Mouse (Mus musculus): ENCODE data around the gene Lpin3. TPM values are rescaled to one million over a fixed set of nuclear protein-coding genes. Genes with fewer than 3 reads are reported as not detected.

Lpin3 gene
- total RNA-seq, 2 experiments from 2014 or later = 3.7 to 5.1 TPM

GRCm38 (mm10) chr2:160883912-160884311 is 3.4 kb downstream of the Lpin3 start:
- intact Hi-C loops (cut with DNase I) = loop anchor here (1.0 to 5.0 kb wide), 3 partner anchors 92 to 286 kb away; no protein-coding TSS in a partner anchor

GRCm38 (mm10) chr2:160884830-160885229 is 4.4 kb downstream of the Lpin3 start:
- no peak for DNase-seq (ENCODE audit: low spot score)
- intact Hi-C loops (cut with DNase I) = loop anchor here (1.0 to 5.0 kb wide), 4 partner anchors 93 to 287 kb away; no protein-coding TSS in a partner anchor

More at GRCm38 (mm10) chr2:160883912-160884311, 3.4 kb downstream of the Lpin3 start:
- peak; percentile 74 for DNase-seq (ENCODE audit: low spot score)

- intact Hi-C loops (cut with DNase I) = loop anchor here (2.0 to 5.0 kb wide), 3 partner anchors 155 to 274 kb away; partner anchors contain the start of gene Plcg1
- DNase-seq (ENCODE audit: low spot score) = no peak
Measured at GRCm38 (mm10) chr2:160886221-160886620, 5.8 kb downstream of the Lpin3 start.

DNA sequence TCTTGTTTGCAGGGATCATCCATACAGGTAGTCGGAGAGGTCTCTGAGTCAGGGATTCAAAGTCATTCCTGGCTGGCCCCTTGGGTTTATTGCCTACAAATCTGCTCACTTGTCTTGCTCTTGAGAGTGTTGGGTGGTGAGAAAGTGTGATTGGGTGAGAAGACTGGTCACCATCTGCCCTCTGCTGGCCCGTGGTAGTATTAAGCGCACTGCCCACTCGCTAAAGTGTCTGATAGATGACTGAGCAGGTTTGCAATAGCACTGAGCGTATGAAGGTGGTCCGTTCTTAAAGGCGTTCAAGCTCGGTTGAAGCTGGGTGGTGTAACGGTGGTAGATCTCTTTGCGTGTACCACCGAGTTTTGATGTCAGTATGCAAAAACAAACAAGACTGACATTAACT is 6.8 kb downstream of the Lpin3 start:
- DNase-seq (ENCODE audit: low spot score) = peak; percentile 56
- intact Hi-C loops (cut with DNase I) = loop anchor here (1.0 to 5.0 kb wide), 4 partner anchors 127 to 275 kb away; partner anchors contain the start of gene Plcg1

DNA sequence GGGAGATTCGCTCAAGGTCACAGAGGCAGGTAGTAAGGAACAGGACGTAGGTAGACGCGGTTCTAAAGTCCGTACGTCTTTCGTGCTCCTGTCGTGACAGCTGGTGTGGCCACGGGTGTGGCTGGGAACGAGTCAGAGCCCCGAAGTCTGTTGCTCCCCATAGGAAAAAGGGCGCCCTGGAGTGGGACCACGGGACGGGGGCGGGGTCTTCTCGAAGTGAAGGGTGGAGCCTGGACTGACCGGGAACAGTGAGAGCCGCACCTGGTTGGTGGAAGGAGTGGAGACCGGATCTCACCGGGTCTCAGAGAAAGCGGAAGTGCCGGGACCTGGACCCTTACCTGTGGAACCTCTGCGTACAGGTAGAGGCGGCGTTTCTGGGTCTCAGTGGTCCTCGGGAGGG is 7.4 kb downstream of the Lpin3 start:
- DNase-seq (ENCODE audit: low spot score) = no peak
- intact Hi-C loops (cut with DNase I) = loop anchor here (1.0 to 5.0 kb wide), 4 partner anchors 128 to 276 kb away; partner anchors contain the start of gene Plcg1

- intact Hi-C loops (cut with DNase I) = no loop called here
- no peak for DNase-seq (ENCODE audit: low spot score)
Measured at GRCm38 (mm10) chr2:160891045-160891444, 10.6 kb downstream of the Lpin3 start.

- intact Hi-C loops (cut with DNase I) = no loop called here
- no peak for DNase-seq (ENCODE audit: low spot score)
Measured at GRCm38 (mm10) chr2:160891697-160892096, 11.2 kb downstream of the Lpin3 start.

DNA sequence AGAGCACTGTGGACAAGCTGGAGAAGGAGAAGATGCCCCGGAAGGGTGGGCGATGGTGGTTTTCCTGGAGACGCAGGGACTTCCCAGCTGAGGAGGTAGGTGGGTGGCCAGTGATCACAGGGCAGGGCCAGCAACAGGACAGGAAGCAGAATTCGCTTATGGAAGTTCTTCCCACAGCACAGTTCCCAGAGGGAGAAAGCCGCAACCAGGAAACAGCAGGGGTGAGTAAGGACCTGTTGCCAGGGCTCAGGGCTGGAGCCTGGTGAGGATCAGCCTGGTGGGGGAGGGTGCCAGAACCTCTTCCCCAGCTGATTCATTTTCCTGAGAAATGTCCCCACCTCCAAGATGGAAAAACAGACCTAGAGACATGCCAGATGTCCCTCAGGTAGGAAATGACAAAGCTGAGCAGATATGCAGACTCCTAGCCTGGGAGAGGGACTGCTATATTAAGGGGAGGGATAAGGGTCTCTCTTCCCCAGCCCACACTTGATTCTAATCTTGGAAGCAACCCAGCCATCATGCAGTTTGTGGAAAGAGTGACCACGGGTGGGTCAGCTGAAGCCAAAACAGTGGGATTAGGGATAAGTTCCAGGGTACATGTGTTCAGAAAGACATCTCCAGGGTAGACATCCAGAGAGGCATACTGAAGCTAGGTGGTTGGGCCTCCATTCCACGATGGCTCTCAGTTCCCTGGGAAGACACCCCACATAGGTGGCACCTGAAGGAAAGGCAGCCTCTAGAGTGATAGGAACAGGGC is 21.4 kb downstream of the Lpin3 start:
- intact Hi-C loops (cut with DNase I) = no loop called here
- DNase-seq (ENCODE audit: low spot score) = no peak

DNA sequence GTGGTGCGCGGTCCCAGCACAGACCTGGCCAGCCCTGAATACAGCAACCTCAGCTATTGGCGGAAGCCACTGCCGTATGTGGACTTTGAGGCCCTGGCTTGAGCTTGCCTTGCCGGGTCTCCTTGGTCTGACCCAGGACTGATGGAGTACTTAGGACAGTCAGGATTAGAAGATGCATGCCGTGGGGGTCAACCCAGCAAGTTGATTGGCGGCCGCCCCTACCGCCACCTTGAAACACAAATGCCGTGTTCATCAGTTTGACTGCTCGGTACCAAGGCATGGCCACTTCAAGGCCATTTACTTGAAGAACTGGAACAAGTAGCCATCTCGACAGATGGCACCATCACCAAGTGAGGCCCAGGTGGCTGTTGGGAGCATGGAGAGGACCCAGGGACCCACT is 24.8 kb downstream of the Lpin3 start:
- intact Hi-C loops (cut with DNase I) = no loop called here
- DNase-seq (ENCODE audit: low spot score) = no peak

GRCm38 (mm10) chr2:160906101-160906500 is 25.6 kb downstream of the Lpin3 start:
- no peak for DNase-seq (ENCODE audit: low spot score)
- intact Hi-C loops (cut with DNase I) = no loop called here

DNA sequence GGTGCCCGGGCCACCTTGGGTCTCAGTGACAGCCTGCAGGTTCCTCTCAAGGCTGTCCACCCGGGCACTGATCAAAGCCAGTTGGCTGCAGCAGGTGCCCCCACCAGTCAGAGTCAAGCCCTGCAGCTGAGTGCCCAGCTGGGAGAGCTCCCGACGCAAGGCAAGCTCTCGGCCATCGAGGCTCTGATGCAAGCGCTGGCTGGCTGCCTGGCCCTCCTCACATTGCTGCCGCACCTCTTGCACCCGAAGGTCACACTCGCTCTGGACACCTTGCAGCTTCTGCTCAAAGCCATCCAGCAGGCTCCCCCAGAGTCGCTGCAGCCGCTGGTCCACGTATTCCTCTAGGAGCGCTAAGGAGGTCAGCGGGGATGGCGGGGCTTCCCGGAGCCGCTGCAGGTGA is 28.1 kb downstream of the Lpin3 start:
- no peak for DNase-seq (ENCODE audit: low spot score)
- intact Hi-C loops (cut with DNase I) = no loop called here

GRCm38 (mm10) chr2:160910633-160911032 is 30.2 kb downstream of the Lpin3 start:
- DNase-seq (ENCODE audit: low spot score) = no peak
- intact Hi-C loops (cut with DNase I) = no loop called here

DNA sequence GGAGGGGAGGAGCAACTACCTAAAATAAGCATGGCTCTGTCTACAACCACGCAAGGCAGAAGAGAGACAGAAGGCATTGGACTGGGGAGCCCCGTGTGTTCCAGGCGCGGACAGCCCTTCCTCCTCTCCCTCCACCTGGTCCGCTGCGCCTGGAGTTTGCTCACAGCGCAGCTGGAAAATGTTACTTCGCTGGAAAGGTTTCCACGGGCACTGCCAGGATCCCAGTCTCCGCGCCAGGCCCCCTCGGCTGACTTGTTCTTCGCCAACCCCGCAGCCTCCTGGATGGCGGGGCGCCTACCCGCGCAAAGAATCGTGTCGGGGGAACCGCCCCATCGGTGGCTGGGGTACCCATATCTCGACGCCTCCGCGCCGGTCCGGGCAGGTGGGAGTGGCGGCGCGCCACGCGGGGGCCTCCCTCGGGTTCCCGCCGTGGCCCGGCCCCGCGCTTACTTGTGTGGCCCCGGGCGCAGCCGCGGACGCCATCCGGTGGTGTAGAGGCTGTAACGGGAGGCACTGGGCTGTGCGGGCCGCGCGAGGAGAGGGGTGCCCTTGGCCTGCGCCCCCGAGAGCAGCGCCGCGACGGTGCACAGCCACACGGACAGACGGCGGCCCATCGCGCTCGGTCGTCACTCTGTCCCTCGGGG is 31.2 kb downstream of the Lpin3 start:
- intact Hi-C loops (cut with DNase I) = no loop called here
- DNase-seq (ENCODE audit: low spot score) = no peak

GRCm38 (mm10) chr2:160912231-160912671 is 31.8 kb downstream of the Lpin3 start, which contains the start of gene Emilin3:
Gene Emilin3, minus strand, starts transcription at chr2:160912328.
- no peak for DNase-seq (ENCODE audit: low spot score)
- intact Hi-C loops (cut with DNase I) = no loop called here

DNA sequence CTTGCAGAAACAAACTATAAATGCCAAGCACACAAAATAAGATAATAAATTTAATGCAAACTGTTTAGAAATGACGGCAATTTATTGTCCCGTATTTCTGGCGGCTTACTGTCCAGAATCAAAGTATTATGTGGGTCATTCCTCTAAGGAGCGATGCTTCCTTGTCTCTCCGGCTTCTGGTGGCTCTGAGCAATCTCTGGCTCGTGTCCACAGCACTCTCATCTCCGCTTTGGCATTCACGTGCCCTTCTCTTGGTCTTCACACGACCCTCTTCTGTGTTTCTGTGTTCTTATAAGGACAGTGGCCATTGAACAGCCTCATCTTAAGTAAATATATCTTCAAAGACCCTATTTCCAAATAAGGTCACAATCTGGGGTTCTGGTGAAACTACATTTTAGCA is 34.2 kb downstream of the Lpin3 start:
- intact Hi-C loops (cut with DNase I) = no loop called here

GRCm38 (mm10) chr2:160915821-160916610 is 35.5 kb downstream of the Lpin3 start:
- intact Hi-C loops (cut with DNase I) = no loop called here
- no peak for DNase-seq (ENCODE audit: low spot score)

More for the DNA sequence above, 34.2 kb downstream of the Lpin3 start:
- no peak for DNase-seq (ENCODE audit: low spot score)

DNA sequence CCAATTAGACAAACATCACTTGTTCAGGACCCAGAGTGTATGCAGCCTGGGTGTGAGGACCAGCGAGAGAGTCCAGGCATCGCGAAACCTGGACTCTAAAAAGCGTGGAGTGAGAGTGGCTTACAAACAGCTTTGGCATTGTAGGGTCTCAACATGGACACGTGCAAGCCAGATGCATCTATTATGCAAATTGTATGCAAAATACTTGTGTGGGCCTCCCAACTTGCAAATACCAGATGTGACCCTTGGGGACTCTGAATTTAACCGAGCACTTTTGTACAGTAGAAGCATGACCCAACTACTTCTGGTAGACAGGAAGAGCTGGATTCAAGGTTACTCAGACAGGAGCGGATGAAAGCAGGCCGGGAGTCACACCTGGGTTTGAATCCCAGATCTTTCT is 36.2 kb downstream of the Lpin3 start:
- intact Hi-C loops (cut with DNase I) = no loop called here
- DNase-seq (ENCODE audit: low spot score) = no peak

DNA sequence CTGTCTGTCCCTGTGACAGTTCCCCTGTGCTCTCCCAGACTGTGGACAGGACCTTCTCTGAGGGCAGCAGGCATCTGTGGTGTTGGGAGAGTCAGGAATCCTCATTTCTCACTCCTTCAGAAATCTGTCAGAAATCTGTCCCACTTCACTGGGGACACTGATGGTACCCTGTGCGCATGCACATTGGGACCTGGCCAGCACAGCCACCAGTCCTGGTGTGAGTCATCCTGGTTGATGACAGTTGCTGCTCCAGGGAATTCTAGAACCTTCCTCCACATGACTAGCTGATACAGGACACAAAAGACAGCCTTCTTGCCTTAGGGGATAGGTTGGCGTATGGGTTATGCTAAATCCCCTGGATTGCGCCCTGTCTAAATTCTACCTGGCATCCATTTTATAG is 36.8 kb downstream of the Lpin3 start:
- intact Hi-C loops (cut with DNase I) = no loop called here

GRCm38 (mm10) chr2:160918154-160918929 is 37.9 kb downstream of the Lpin3 start:
- DNase-seq (ENCODE audit: low spot score) = no peak
- intact Hi-C loops (cut with DNase I) = no loop called here

More for the DNA sequence above, 36.8 kb downstream of the Lpin3 start:
- no peak for DNase-seq (ENCODE audit: low spot score)

- intact Hi-C loops (cut with DNase I) = no loop called here
- no peak for DNase-seq (ENCODE audit: low spot score)
Measured at GRCm38 (mm10) chr2:160918930-160919215, 38.4 kb downstream of the Lpin3 start.

All from heart, postnatal 25 days (tissue).